Mouse (Mus musculus): ENCODE data around the gene Lpar5. TPM values are rescaled to one million over a fixed set of nuclear protein-coding genes. Genes with fewer than 3 reads are reported as not detected.
A peak's percentile ranks its signal among the peaks of the same experiment; 100 is the strongest.
"Not testable (repeated sequence)": the region's sequence is repeated elsewhere in the genome, so short reads cannot be mapped to it uniquely, and the experiment has no call there.

Gene Lpar5
- total RNA-seq (2014; rRNA removed) (0.90 and 1.7 TPM in 2 replicates), polyA plus RNA-seq (2015; fragmentation: Nextera tagmentation; extraction: Ambion mirVana) (0.52 and 0.71 TPM in 2 replicates)

GRCm38 (mm10) chr6:125067571-125067995, at the start of gene Lpar5:
Gene Lpar5, plus strand, starts transcription at chr6:125067920.
- WGBS = 66% methylated on average over 8 of the region's 8 CpGs
- Histone ChIP-seq H3K4me2 (ENCODE audit: low read depth, low read length, poor library complexity, severe bottlenecking) (no peak within 1 kb of the TSS), H3K27ac (ENCODE audit: low read depth, low read length) (no peak within 1 kb of the TSS), H3K9me3 (ENCODE audit: low read length) (no peaks in the 10 kb centered on the region), H3K36me3 (ENCODE audit: insufficient read depth, low read length) (no peaks in the 10 kb centered on the region), H3K4me1 (ENCODE audit: insufficient read depth, low read length) (no peaks in the 10 kb centered on the region), H3K4me3 (ENCODE audit: low read depth, low read length) (no peak within 1 kb of the TSS), H3K9ac (replicated peaks; ENCODE audit: low read length, poor library complexity, severe bottlenecking) (no peak within 1 kb of the TSS), H3K27me3 (ENCODE audit: insufficient read depth, low read length) (no peaks in the 10 kb centered on the region)
- ATAC-seq (ENCODE audit: low FRiP score) (no peak), DNase-seq (ENCODE audit: low spot score) (no peak)
- TF ChIP-seq CTCF (IDR thresholded peaks at IDR 0.05) = no peak

GRCm38 (mm10) chr6:125030532-125030931, 37.2 kb upstream of the Lpar5 start:
- H3K27ac ChIP-seq (ENCODE audit: low read depth, low read length); H3K9ac ChIP-seq (replicated peaks; ENCODE audit: low read length, poor library complexity, severe bottlenecking); H3K4me2 ChIP-seq (ENCODE audit: low read depth, low read length, poor library complexity, severe bottlenecking); H3K4me3 ChIP-seq (ENCODE audit: low read depth, low read length); H3K4me1 ChIP-seq (ENCODE audit: insufficient read depth, low read length); H3K27me3 ChIP-seq (ENCODE audit: insufficient read depth, low read length); H3K9me3 ChIP-seq (ENCODE audit: low read length): not testable (repeated sequence)
- DNase-seq (ENCODE audit: low spot score) (peak; percentile 51), ATAC-seq (ENCODE audit: low FRiP score) (0 out of 2 replicates have a peak, but pooled peaks have one; percentile 13)
- WGBS = 32% methylated on average over 7 of the region's 9 CpGs
- H3K36me3 ChIP-seq (ENCODE audit: insufficient read depth, low read length) = peaks cover 46% of the 10 kb centered on the region
- TF ChIP-seq CTCF (IDR thresholded peaks at IDR 0.05) = peak; percentile 86

DNA sequence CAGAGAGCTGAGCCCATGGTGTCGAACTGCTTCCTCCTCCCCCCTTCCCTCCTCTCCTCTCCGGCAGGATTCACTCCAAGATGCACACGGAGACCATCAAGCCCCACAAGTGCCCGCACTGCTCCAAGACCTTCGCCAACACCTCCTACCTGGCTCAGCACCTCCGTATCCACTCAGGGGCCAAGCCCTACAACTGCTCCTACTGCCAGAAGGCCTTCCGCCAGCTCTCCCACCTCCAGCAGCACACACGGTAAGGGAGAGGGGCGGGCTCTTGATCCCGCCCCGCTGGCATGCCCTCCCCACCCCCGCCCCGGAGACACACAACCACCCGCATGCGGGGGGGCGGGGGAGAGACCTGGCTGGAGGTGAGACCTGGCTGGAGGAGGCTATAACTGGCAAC, 36.1 kb upstream of the Lpar5 start:
- Histone ChIP-seq H3K27ac (ENCODE audit: low read depth, low read length) (no peak overlapping the region), H3K36me3 (ENCODE audit: insufficient read depth, low read length) (peaks cover 50% of the 10 kb centered on the region), H3K27me3 (ENCODE audit: insufficient read depth, low read length) (no peaks in the 10 kb centered on the region), H3K4me1 (ENCODE audit: insufficient read depth, low read length) (no peaks in the 10 kb centered on the region), H3K4me2 (ENCODE audit: low read depth, low read length, poor library complexity, severe bottlenecking) (no peak overlapping the region), H3K9ac (replicated peaks; ENCODE audit: low read length, poor library complexity, severe bottlenecking) (no peak overlapping the region), H3K4me3 (ENCODE audit: low read depth, low read length) (no peak overlapping the region), H3K9me3 (ENCODE audit: low read length) (no peaks in the 10 kb centered on the region)
- 95% methylated on average over 16 of the region's 16 CpGs for WGBS
- TF ChIP-seq CTCF (IDR thresholded peaks at IDR 0.05) = no peak
- DNase-seq (ENCODE audit: low spot score) (no peak), ATAC-seq (ENCODE audit: low FRiP score) (no peak)

- no peak for DNase-seq (ENCODE audit: low spot score)
- WGBS = 94% methylated on average over 4 of the region's 4 CpGs
- peaks cover 31% of the 10 kb centered on the region for H3K36me3 ChIP-seq (ENCODE audit: insufficient read depth, low read length)
- peak overlapping the region; percentile 50 for H3K4me2 ChIP-seq (ENCODE audit: low read depth, low read length, poor library complexity, severe bottlenecking)
- no peaks in the 10 kb centered on the region for H3K9me3 ChIP-seq (ENCODE audit: low read length)
- TF ChIP-seq CTCF (IDR thresholded peaks at IDR 0.05) = no peak
- H3K27ac ChIP-seq (ENCODE audit: low read depth, low read length) = no peak overlapping the region
- H3K27me3 ChIP-seq (ENCODE audit: insufficient read depth, low read length) = no peaks in the 10 kb centered on the region
- no peak overlapping the region; the same call in 1 of the 2 replicates for H3K4me3 ChIP-seq (ENCODE audit: low read depth, low read length)
- no peak for ATAC-seq (ENCODE audit: low FRiP score)
- no peaks in the 10 kb centered on the region for H3K4me1 ChIP-seq (ENCODE audit: insufficient read depth, low read length)
- no peak overlapping the region for H3K9ac ChIP-seq (replicated peaks; ENCODE audit: low read length, poor library complexity, severe bottlenecking)
These were observed 29.1 kb upstream of the Lpar5 start for GRCm38 (mm10) chr6:125038666-125039065.

GRCm38 (mm10) chr6:125039131-125039530, 28.6 kb upstream of the Lpar5 start:
- Histone ChIP-seq H3K27me3 (ENCODE audit: insufficient read depth, low read length) (no peaks in the 10 kb centered on the region), H3K4me1 (ENCODE audit: insufficient read depth, low read length) (no peaks in the 10 kb centered on the region), H3K9ac (replicated peaks; ENCODE audit: low read length, poor library complexity, severe bottlenecking) (no peak overlapping the region), H3K9me3 (ENCODE audit: low read length) (no peaks in the 10 kb centered on the region), H3K27ac (ENCODE audit: low read depth, low read length) (no peak overlapping the region), H3K4me3 (ENCODE audit: low read depth, low read length) (peak overlapping the region; percentile 69), H3K4me2 (ENCODE audit: low read depth, low read length, poor library complexity, severe bottlenecking) (peak overlapping the region; percentile 50), H3K36me3 (ENCODE audit: insufficient read depth, low read length) (peaks cover 27% of the 10 kb centered on the region)
- ATAC-seq (ENCODE audit: low FRiP score) (peak; percentile 28), DNase-seq (ENCODE audit: low spot score) (no peak)
- TF ChIP-seq CTCF (IDR thresholded peaks at IDR 0.05) = no peak
- WGBS = 6% methylated on average over 8 of the region's 8 CpGs

DNA sequence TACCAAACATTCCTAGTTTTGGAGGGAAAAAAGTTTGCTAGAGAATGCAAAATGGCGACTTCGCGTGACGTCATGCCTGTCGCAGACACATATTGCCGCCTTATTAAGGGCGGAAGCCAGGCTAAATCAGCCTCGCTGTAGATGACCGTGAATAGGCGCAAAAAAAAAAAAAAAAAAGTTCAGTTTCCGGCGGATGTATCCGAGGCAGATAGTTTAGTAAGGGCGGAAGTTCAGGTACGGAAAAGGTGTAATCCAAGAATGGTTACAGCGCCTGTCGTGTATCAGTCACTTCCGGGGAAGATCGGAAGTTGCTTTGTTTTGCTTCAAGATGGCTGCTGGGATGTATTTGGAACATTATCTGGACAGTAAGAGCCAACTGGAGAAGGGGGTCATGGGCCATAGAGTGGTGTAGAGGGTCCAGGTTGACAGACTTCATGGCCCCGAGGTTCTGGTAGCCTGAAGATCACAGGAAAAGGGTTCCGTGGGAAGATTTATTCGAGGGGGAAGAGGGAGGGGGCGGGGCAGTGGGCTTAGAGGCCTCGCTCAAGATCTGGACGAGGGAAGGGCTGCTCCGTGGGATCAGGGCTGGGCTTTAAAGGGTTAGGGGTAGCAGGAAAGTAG, 28.1 kb upstream of the Lpar5 start, which contains the start of gene Ing4:
Gene Ing4 (plus strand): TSS at position 228 of the 621 bp plus-strand sequence.
- WGBS = under 1% methylated on average over 26 of the region's 26 CpGs
- TF ChIP-seq CTCF (IDR thresholded peaks at IDR 0.05) = no peak

More for the DNA sequence above, 28.1 kb upstream of the Lpar5 start, which contains the start of gene Ing4:
- DNase-seq (ENCODE audit: low spot score) = peak; percentile 99
- H3K36me3 ChIP-seq (ENCODE audit: insufficient read depth, low read length) = peaks cover 30% of the 10 kb centered on the region
- H3K9me3 ChIP-seq (ENCODE audit: low read length) = no peaks in the 10 kb centered on the region
- no peaks in the 10 kb centered on the region for H3K4me1 ChIP-seq (ENCODE audit: insufficient read depth, low read length)
- peak within 1 kb of the TSS; percentile 69 for H3K4me3 ChIP-seq (ENCODE audit: low read depth, low read length)
- peak within 1 kb of the TSS; percentile 75 for H3K9ac ChIP-seq (replicated peaks; ENCODE audit: low read length, poor library complexity, severe bottlenecking)
- H3K27ac ChIP-seq (ENCODE audit: low read depth, low read length) = peak within 1 kb of the TSS; percentile 79
- no peaks in the 10 kb centered on the region for H3K27me3 ChIP-seq (ENCODE audit: insufficient read depth, low read length)
- H3K4me2 ChIP-seq (ENCODE audit: low read depth, low read length, poor library complexity, severe bottlenecking) = peak within 1 kb of the TSS; percentile 70
- ATAC-seq (ENCODE audit: low FRiP score) = peak; percentile 95

Data from midbrain, postnatal 0 days (tissue).